Mouse (Mus musculus): ENCODE results near the gene Snrnp25. TPM values are rescaled to one million over a fixed set of nuclear protein-coding genes. Genes with fewer than 3 reads are reported as not detected.

The Snrnp25 gene
- polyA plus RNA-seq, 1 experiment = 78.7 TPM

DNA sequence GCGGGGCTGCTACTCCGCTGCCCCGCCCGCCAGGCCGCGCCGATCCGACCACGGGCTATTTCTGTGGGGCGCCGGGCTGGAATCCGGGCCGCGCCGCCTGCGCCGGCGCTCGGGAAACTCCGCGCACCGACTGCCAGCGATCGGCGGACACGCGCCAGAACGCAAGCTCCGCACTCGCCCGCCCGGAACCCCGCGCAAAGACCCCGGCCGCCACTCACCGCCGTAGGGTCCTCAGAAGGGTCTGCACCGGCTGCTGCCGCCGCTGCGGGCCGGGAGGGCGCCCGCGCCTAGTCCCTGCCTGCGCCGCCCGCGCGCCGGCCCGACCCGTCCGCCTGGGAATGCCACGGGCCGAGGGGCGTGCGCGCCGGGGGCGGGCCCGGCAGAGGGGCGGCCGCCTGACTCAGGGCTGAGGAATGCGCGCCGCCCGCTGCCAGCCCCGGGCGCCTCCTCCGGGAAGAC lies 16.8 kb downstream of the Snrnp25 start, which contains the start of gene Rhbdf1:
Rhbdf1 (minus strand) TSS at position 350 of the 459 bp plus-strand sequence.
- no peaks in the 10 kb centered on the region for H3K36me3 ChIP-seq (replicated peaks; ENCODE audit: low read length)
- peaks cover 12% of the 10 kb centered on the region; the same call in 1 of the 2 replicates for H3K9me3 ChIP-seq
- H3K27me3 ChIP-seq (replicated peaks) = peaks cover 68% of the 10 kb centered on the region
- peak within 1 kb of the TSS; percentile 93 for H3K4me3 ChIP-seq (replicated peaks)
- no peak for TF ChIP-seq GATA1 (IDR thresholded peaks at IDR 0.05; ENCODE audit: borderline replicate concordance, low read length)
- TF ChIP-seq FLI1 (IDR thresholded peaks at IDR 0.05; ENCODE audit: low read length) = no peak
- H3K4me1 ChIP-seq = peaks cover 73% of the 10 kb centered on the region

DNA sequence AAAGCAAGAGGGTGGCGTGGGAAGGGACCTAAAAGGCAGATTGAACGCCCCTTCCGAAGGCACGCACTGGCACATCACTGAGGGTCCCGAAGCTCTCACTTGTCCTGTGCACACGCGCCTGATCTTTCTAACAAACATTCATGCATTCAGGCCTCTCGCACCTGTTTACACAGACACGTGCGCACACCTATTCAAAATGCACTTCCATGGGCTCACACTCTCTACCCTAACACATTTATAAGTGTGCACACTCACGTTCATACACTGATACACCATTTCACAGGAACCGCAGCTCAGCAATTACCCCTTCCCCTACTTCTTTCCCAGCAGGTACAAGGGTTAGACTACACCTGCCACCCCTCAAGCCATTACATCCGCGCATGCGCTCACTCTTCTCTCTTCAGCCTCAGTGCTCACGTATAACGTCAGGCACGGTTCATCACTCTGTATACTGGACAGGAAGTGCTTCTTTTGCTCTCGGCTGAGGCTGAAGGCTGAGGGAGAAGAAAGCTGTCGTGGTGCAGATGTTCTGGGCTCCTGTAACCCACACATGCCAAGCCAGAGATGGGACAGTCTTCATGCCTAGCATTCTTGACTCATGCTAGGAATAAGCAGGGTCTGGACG lies 17.5 kb downstream of the Snrnp25 start:
- Histone ChIP-seq H3K4me1 (peaks cover 80% of the 10 kb centered on the region), H3K36me3 (replicated peaks; ENCODE audit: low read length) (peaks cover 2% of the 10 kb centered on the region), H3K27me3 (replicated peaks) (peaks cover 64% of the 10 kb centered on the region), H3K9me3 (peaks cover 12% of the 10 kb centered on the region; the same call in 1 of the 2 replicates), H3K4me3 (replicated peaks) (peak overlapping the region; percentile 93)
- no peak for TF ChIP-seq GATA1 (IDR thresholded peaks at IDR 0.05; ENCODE audit: borderline replicate concordance, low read length)
- TF ChIP-seq FLI1 (IDR thresholded peaks at IDR 0.05; ENCODE audit: low read length) = no peak

DNA sequence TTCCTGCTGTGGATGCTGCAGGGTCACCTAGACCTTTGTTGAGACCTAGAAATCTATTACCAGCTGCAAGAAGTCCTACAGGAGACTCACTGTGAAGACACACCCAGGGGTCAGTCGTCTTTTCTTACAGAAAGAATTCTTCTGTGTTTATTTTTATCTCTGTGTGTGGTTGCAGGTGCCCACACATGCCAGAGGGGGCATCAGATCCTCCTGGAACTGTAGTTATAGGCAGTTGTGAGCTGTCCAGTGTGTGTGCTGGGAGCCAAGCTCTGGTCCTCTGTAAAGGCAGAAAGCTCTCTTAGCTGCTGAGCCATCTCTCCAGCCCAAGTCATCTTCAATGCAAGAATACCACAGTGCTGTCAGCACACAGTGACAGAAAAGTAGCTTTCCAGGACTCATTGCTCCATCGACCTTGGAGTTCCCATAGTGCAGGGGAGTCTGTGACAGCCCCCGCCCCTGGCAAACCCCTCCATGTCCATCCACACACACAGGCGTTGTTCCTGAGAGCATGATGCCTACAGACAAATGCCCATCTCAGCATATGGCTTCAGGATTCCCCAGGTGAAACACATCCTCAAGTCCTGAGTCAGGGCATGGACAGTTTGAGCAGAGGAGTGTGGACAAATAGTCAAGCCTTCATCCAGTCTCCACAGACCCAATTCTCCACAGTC lies 18.2 kb downstream of the Snrnp25 start:
- H3K27me3 ChIP-seq (replicated peaks) = peaks cover 57% of the 10 kb centered on the region
- peaks cover 87% of the 10 kb centered on the region for H3K4me1 ChIP-seq
- H3K4me3 ChIP-seq (replicated peaks) = peak overlapping the region; percentile 93
- TF ChIP-seq GATA1 (IDR thresholded peaks at IDR 0.05; ENCODE audit: borderline replicate concordance, low read length) (no peak), FLI1 (IDR thresholded peaks at IDR 0.05; ENCODE audit: low read length) (no peak)
- H3K36me3 ChIP-seq (replicated peaks; ENCODE audit: low read length) = peaks cover 10% of the 10 kb centered on the region
- H3K9me3 ChIP-seq = peaks cover 12% of the 10 kb centered on the region; the same call in 1 of the 2 replicates

DNA sequence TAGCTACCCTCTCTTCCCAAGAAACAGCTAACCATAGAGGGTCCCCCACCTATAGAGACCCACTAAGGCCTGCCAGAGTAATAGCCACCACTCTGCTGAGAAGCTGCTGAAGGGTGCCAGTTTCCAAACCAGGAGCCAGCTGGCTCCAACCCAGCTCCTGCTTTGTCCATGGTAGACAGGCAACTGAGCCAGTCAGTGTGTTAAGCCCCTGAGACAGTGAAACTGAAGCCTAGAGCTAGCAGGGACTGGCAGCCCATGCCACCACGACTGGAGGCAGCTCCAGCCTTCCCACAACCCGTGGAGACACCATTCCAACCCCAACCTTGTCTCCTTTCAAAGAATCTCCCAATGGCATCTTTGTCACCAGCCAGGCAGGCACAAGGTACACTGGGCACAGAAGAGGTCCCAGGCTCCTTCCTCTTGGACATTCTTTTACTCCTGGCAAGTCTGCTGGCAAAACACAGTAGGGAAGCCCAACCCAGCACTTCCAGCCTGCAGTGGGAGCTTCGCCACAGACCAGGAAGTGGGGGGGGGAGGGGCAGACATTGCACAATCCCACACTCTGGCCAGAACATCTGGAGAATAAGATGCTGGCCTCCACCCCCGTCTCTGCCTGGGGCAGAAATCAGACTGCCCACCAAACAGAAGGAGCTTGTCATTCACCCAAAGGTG lies 19.4 kb downstream of the Snrnp25 start:
- H3K27me3 ChIP-seq (replicated peaks) = peaks cover 45% of the 10 kb centered on the region
- H3K36me3 ChIP-seq (replicated peaks; ENCODE audit: low read length) = peaks cover 21% of the 10 kb centered on the region
- TF ChIP-seq GATA1 (IDR thresholded peaks at IDR 0.05; ENCODE audit: borderline replicate concordance, low read length) (no peak), FLI1 (IDR thresholded peaks at IDR 0.05; ENCODE audit: low read length) (no peak)
- H3K4me1 ChIP-seq = peaks cover 80% of the 10 kb centered on the region
- H3K9me3 ChIP-seq = peaks cover 12% of the 10 kb centered on the region; the same call in 1 of the 2 replicates
- H3K4me3 ChIP-seq (replicated peaks) = peak overlapping the region; percentile 98

DNA sequence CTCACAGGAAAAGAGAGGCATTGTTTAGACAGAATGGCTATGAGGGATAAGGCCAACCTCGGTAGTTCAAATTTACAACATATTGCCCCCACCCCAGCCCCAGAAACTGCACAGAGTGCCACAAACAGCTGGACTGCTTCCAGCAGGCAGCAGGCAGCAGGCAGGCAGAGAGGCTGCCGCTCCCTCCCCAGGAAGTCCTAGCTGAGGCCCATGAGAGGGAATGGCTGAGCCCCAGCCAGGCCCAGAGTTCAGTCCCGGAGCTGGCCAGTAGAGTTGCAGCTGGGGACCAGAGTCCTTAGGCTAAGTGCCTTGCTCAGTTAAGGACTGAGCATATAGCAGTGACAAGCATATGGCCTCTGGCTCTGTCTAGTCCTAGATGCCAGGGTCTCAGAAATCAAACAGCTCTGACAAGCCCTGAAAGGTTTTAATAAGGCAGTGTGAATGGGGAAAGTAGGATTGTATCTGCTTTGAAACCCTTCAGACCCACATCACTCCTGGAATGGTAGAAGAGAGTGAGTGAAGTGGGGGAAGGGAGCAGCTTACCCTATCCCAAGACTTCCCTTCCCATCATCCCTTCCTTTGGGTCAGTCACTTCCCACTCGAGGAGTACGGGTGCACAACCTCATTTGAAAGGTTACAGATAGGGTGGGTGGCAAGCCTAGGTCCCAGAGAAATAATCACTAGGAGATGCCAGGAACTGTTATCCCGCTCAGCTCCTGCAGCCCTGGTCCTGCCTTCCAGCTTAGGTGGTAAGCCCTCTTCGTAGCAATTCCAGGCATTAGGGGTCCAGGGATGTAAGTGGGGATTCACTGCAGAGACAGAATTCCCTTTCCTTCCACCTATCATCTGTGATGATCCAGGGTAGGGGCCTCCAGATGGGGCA lies 20.2 kb downstream of the Snrnp25 start:
- peaks cover 79% of the 10 kb centered on the region for H3K4me1 ChIP-seq
- peaks cover 12% of the 10 kb centered on the region; the same call in 1 of the 2 replicates for H3K9me3 ChIP-seq
- peaks cover 36% of the 10 kb centered on the region for H3K27me3 ChIP-seq (replicated peaks)
- peaks cover 30% of the 10 kb centered on the region for H3K36me3 ChIP-seq (replicated peaks; ENCODE audit: low read length)
- no peak for TF ChIP-seq GATA1 (IDR thresholded peaks at IDR 0.05; ENCODE audit: borderline replicate concordance, low read length)
- TF ChIP-seq FLI1 (IDR thresholded peaks at IDR 0.05; ENCODE audit: low read length) = no peak
- peak overlapping the region; percentile 98 for H3K4me3 ChIP-seq (replicated peaks)

DNA sequence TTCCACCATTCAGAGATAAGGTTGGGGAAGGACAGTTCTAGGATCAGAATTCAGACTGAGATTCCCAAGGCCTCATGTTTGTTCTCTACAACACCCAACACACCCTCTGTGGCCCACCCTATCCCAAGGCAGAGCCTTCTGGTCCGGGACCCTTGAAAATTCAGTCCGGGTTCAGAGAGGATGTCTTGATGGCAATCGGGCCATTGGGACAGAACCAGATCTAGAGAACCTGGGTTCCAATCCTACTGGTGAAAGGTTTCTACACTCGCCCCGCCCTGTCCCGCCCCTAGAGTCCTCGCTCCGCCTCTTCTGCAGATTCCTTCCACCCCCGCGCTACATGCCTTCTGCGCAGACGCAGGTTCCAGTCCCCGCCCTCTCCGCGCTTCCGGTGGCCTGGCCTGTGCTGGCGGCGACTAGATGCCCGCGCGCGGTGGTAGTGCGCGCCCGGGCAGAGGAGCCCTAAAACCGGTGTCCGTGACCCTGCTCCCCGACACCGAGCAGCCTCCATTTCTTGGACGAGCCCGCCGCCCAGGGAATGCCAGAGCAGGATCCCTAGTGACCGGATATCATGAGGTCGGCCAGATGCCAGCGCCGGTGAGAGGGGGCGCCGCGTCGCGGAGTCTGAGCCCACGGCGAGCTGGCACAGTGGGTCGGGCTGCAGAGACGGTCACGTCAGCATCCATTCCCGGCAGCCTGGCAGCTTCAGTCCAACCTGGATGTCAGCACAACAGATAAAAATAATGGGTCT lies 21.1 kb downstream of the Snrnp25 start, which contains the start of gene Mpg:
Mpg (plus strand) TSS at position 382 of the 748 bp plus-strand sequence.
- Histone ChIP-seq H3K4me1 (peaks cover 74% of the 10 kb centered on the region), H3K9me3 (peaks cover 12% of the 10 kb centered on the region; the same call in 1 of the 2 replicates), H3K4me3 (replicated peaks) (peak within 1 kb of the TSS; percentile 98), H3K27me3 (replicated peaks) (peaks cover 28% of the 10 kb centered on the region), H3K36me3 (replicated peaks; ENCODE audit: low read length) (peaks cover 38% of the 10 kb centered on the region)
- TF ChIP-seq FLI1 (IDR thresholded peaks at IDR 0.05; ENCODE audit: low read length) (peak; percentile 45; the same call in 1 of the 2 replicates), GATA1 (IDR thresholded peaks at IDR 0.05; ENCODE audit: borderline replicate concordance, low read length) (no peak)

DNA sequence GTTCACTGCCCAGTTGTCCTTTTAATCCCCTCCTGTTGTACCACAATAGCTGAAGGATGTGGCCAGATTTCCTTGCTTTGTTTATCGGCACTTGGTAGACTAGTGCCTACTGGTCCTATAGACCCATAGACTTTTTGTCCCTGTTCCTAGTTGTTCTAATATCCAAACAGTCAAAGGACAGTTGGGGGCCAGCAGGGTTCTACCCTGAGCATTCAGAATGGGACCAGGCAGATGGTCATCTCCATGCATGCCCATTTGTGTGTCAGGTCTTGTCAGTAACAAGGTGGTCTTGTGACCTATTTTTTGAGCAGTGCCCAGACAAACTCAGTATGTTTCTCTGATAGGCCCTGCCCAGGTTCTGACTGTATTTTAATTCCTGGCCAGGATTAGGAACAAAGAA lies 21.8 kb downstream of the Snrnp25 start:
- peak overlapping the region; percentile 98 for H3K4me3 ChIP-seq (replicated peaks)
- H3K4me1 ChIP-seq = peaks cover 72% of the 10 kb centered on the region
- H3K36me3 ChIP-seq (replicated peaks; ENCODE audit: low read length) = peaks cover 46% of the 10 kb centered on the region
- H3K9me3 ChIP-seq = peaks cover 12% of the 10 kb centered on the region; the same call in 1 of the 2 replicates
- TF ChIP-seq FLI1 (IDR thresholded peaks at IDR 0.05; ENCODE audit: low read length) (no peak), GATA1 (IDR thresholded peaks at IDR 0.05; ENCODE audit: borderline replicate concordance, low read length) (no peak)
- peaks cover 21% of the 10 kb centered on the region for H3K27me3 ChIP-seq (replicated peaks)

DNA sequence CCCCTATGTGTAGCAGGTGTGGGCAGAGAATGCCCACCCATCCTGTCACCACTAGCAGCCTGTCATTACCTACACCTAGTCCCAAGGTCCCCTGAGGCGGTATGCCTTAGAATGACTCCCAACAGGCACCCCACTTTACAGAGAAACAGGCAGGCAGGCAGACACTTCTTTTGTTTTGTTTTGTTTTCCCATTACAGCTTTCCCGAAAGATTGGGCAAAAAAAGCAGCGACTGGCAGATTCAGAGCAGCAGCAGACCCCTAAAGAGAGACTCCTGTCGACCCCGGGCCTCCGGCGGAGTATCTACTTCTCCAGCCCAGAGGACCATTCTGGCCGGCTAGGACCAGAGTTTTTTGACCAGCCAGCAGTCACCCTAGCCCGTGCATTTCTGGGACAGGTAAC lies 22.3 kb downstream of the Snrnp25 start:
- TF ChIP-seq FLI1 (IDR thresholded peaks at IDR 0.05; ENCODE audit: low read length) = no peak
- no peak for TF ChIP-seq GATA1 (IDR thresholded peaks at IDR 0.05; ENCODE audit: borderline replicate concordance, low read length)
- H3K4me1 ChIP-seq = peaks cover 67% of the 10 kb centered on the region
- peak overlapping the region; percentile 98 for H3K4me3 ChIP-seq (replicated peaks)
- H3K9me3 ChIP-seq = peaks cover 12% of the 10 kb centered on the region; the same call in 1 of the 2 replicates
- peaks cover 16% of the 10 kb centered on the region for H3K27me3 ChIP-seq (replicated peaks)
- peaks cover 51% of the 10 kb centered on the region for H3K36me3 ChIP-seq (replicated peaks; ENCODE audit: low read length)

All from megakaryocyte, embryonic 14.5 days (primary cell).